Mouse (Mus musculus) hematopoietic stem cell, adult 5-6 weeks (primary cell): ENCODE results near the gene Mcidas. TPM values are rescaled to one million over a fixed set of nuclear protein-coding genes. Genes with fewer than 3 reads are reported as not detected.

Experiments used
- ATAC-seq, 2 experiments: fragments of 125-278 bp in 1 of 2; replicated peaks in 1 of 2; 2 replicates each; pipeline ENCODE4 v1.8.0; 2016 to 2017; ENCODE audit warnings: inconsistent platforms in 2 of 2, mild to moderate bottlenecking in 2 of 2, moderate number of reproducible peaks in 2 of 2, low read depth in 1 of 2, moderate TSS enrichment in 1 of 2; ENCODE audit not compliant: low FRiP score in 2 of 2, poor library complexity in 2 of 2, severe bottlenecking in 2 of 2, insufficient read depth in 1 of 2, low TSS enrichment in 1 of 2
- total RNA-seq: library from RNA; stranded (forward); fragments of 172-1452, 232-1000 nt; gene quantifications from 2 replicates; pipeline ENCODE4 v1.2.3, GENCODE M21; 2017

Mcidas gene
- total RNA-seq: not detected in 2 replicates

DNA sequence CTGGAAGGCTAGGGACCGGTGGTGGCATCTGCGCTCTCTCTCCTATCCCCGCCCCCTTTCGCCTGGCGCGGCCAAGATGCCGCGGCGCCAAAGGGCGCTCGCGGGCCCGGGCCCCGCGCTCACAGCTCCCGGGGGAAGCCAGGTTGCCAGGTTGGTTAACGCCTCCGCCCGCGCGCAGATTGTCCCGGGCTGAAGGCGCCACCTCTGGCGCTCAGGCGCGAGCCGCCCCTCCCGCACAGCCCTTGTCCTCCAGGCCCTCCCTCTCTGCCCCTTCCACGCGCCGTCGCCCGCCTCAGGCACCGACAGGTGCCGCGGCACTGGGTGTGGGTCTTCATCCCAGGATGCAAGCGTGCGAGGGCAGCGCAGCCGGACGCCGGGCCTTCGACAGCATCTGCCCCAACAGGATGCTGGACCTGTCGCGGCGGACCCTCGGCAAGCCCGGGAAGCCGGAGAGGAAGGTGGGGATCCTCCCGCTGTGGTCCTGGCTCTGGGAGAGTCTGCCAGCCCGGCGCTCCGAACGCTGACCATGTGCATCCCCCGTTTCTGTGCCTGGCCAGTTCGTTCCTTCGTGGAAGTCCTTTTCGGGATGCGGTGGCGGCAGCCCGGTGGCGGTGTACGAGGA, at the start of gene Mcidas:
TSS of gene Mcidas (plus strand) at position 315 of the 622 bp plus-strand sequence.
- no peak for ATAC-seq

DNA sequence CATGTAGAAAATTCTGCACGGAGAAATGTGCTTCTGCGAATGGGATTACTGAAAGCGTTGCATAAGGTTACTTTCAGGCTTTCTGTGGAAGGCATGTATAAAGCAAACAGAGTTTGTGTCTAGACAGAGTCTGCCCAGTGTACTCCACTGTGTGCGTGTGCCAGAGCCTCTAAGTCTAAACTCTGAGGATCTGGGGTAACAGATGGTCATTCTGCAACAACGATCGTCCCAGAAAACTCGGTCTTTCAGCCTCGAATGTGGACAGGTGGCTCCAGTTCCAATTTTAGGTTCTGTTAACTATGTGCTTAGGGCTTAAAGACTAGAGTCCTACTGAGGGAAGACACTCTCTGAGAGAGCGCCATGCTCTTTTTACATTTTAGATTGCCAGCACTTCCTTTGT, 48.3 kb upstream of the Mcidas start:
- ATAC-seq: no peak

DNA sequence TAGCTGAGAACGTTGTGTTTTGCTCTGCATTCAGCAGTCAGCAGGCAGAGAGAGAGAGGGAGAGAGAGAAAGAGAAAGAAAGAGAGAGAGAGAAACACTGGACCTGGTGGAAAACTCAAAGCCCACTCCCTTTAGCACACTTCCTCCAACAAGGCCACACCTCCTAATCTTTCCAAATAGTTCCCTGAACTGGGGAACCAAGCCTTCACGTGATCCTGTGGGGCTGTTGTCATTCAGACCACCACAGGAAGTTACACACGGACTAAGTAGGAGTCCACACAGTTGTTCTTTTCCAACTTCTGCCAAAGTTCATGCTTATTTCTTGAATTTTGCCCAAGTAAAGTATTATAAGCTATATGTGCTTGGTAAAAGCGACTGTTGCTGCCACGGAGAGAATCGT, 47.7 kb upstream of the Mcidas start:
- ATAC-seq: peak; percentile 46 to 80; a peak in 2 of 4 replicates

DNA sequence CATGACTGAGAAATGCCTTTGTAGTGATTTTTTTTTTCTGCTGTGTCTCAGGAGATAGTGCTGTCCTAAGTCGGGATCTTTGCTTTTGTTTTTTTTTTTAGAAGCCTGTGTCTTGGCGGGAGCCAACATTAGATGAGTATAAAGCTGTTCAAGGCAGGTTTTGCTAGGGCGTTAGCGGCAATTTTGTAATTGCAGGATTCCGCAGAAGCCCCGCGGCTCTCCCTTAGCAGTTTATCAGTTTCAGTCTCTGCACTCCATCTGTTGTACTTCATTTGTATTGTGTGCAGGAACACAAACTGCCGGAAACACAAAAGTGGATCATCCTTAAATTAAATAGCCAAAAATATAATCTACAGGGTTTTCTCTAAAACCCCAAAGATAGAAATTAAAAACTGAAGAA, 39.6 kb upstream of the Mcidas start:
- ATAC-seq: no peak

DNA sequence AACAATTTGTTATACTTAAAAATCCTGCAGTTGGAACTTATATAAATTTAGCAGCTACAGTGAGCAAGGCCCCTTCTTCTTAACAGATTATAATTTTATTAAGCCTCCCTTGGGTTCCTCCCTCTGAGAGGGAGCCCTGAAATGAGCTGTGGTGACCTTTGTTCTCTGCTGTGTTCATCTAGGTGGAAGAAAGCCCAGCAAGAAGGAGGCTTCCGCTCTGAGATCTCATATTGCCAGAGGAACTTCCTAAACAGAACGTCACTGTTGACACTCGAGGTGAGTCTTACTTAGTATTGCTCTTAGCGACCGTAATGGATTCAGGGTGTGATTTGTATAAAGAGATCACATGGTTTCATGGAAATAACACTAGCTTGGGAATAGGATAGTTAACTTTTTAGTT, 30.6 kb upstream of the Mcidas start:
- no peak for ATAC-seq

DNA sequence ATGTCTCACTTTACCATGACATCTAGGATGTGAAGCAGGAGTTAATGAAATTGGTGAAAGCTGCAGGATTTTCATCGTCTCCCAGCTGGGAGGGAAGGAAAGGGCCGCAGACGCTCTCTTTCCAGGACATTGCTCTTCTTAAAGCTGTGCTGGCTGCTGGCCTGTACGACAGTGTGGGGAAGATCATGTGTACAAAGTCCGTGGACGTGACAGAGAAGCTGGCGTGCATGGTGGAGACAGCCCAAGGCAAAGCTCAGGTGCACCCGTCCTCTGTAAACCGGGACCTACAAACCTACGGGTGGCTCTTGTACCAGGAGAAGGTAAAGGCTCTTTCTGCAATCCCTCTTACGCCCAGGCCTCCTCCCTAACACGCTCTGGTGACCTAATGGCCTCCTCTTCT, 29.2 kb upstream of the Mcidas start:
- ATAC-seq: no peak

DNA sequence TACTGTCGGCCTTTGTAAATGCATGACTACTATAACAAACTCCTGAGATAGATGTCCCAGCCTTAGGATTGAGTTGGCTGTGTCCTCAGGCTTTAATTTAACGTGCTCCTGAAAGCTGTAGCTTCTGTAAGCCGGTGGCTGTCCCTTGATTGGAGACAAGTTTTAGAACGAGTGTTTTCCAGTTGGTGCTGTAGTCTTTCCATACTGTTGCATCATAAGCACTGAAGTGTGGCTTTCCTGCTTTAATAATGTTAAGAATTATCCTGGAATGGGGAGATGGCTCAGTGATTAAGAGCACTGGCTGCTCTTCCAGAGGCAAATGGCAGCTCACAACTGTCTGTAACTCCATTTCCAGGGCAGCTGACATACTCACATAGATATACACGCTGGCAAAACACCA, 26.4 kb upstream of the Mcidas start:
- ATAC-seq: no peak

DNA sequence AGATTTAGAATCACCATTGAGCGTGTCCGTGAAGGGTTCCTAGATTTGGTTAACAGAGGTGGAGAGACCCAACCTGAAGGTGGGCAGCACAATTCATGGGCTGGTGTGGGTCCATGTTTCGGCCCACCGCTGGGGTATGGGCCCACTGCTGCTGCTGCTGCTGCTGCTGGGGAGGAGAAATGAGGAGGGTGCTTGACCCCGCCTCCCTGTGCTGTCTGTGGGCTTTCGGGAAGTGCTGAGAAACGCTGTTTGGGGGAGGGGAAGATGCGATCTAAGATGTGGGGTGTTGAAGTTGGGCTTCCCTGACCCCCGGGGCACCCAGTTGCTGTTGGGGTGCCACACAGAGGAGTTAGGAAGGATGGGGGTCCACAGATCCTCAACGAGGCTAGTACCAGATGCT, 16.9 kb upstream of the Mcidas start:
- peak; percentile 68 to 73 for ATAC-seq

DNA sequence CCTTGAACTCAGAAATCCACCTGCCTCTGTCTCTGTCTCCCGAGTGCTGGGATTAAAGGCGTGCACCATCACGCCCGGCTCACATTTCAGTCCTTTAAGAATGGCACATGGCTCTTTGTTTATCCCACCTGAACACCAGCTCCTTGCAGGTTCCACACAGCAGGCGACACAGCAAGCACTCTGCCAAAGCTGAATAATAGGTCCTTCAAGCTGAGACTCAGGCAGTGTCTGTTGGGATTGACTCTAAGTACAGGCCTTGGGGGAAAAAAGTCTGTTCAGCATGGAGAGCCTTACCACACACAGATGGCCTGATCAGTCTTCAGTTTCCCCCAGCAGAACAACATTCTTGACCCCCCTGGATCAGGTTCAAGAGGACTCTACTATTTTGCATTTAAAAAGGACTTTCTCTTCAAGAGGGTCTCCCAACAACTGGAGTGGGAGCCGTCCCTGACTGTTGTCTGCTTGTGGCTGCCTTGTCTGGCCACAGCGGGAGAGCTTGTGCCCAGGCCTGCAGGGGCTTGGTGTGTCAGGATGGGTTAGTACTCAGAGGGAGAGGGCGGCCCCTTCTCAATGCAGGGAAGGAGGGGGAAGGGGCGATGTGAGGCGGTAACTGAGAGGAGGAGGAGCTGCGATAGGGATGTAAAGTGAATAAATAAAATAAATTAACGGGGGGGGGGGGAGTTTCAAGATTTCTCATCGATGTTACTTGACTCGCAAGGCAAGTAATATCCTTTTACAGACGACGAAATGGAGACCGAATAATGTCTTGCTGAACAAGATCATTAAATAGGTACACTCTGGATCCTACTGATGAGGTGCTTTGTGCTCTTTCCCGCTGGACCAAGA, 7.8 kb upstream of the Mcidas start:
- no peak for ATAC-seq

DNA sequence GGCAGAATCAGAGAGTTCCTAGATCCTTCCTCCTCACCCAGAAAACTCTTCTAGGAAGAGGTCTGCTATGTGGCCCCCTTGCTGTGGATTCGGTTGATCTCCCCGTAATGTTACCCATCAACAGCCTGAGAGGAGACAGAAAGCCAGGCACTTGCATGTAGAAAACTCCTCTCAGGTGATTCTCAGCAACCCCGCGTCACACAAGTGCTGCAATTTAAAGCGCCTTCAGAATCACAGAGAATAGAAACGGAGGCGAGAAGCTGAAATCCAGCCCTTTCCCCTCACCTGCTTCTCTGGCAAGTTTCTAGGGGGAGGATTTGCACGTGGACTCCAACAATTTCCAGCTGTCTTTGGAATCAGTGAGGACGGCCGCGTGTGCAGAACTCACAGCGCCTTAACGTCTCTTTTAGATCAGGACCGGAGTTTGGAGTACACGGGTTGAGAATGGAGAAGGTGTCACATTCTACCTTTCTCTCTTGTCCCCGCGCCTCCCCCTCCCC, 7.1 kb upstream of the Mcidas start:
- no peak for ATAC-seq

DNA sequence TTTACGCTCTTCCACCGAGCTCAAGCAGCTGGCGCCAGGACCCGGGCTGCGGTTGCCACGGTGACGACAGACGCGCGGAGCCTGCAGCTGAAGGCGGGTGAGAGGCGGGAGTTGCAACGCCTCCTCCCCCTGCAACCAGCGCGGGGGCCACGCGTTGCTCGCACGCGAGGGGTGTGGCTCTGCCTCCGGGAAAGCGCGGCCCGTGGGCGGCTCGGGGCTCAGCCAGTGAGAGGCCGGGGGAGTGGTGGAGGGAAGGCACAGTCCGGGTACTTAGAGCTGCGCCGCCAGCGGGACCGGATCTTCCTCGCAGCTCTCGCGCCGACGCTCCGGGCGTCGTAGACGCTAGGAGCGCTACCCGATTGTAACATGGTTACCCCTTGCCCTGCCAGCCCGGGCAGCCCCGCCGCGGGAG, 6.1 kb upstream of the Mcidas start, which contains the start of gene Ccno:
TSS of gene Ccno (plus strand) at position 271 of the 412 bp plus-strand sequence.
- ATAC-seq: peak; percentile 92

DNA sequence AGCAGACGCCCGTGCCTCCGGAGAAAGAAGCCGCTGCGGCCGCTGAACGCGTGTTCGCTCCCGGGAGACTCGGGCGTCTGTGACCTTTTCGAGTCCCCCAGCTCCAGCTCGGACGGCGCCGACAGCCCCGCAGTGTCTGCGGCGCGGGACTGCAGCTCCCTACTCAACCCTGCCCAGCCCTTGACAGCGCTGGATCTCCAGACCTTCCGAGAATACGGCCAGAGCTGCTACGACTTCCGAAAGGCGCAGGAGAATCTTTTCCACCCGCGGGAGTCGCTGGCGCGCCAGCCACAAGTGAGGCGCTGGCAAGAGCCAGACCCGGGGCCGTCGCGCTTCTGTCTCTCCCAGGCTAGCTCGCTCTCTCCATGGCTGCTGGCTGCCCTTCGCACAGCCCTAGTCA, 5.7 kb upstream of the Mcidas start:
- ATAC-seq: peak in 1 of 2 experiments; percentile 16; a peak in 1 of 4 replicates

DNA sequence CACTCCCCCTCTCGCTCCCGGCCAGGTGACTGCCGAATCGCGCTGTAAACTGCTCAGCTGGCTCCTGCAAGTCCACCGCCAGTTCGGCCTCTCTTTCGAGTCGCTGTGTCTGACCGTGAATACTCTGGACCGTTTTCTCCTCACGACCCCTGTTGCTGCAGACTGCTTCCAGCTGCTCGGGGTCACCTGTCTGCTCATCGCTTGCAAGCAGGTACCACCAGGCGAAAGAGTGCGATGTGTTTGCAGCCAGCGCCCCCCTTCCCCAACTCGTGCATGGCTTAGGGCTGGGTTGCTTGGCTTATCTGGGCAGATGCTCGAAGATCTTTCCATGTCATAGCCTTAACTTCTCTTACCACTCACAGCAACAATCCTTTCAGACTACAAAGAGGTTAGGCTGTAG, 4.8 kb upstream of the Mcidas start:
- ATAC-seq: no peak

DNA sequence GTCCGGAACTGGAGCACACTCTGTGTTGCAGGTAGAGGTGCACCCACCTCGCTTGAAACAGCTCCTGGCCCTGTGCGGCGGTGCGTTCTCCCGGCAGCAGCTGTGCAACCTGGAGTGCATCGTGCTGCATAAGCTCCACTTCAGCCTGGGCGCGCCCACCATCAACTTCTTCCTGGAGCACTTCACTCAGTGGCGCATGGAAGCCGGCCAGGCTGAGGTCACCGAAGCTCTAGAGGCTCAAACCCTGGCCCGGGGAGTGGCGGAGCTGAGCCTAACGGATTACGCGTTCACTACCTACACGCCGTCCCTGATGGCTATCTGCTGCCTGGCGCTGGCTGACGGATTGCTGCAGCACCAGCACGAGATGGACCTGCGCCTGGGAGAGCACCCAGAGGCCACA, 4.1 kb upstream of the Mcidas start:
- 0 out of 4 replicates have a peak, but pooled peaks of 1 of the 2 experiments have one; percentile 1 for ATAC-seq

DNA sequence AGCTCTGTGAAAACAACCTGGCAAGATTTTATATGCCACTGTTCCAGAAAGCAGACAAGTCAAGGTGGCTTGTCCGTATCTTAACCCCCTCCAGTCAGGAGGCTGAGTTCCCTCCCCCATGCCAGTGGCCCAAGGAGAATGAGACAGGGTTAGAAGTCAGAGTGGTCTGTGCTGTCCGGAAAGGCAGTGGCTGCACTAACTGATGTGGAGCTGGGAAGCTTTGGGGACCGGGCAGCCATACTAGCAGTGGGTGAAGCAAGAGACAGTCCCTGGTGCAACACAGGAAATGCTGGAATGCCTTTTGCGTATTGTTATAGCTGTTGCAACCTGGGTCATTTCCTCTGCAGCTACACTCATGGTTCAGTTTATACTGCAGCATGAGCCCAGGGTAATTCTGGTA, 3.3 kb upstream of the Mcidas start:
- no peak; a peak in 1 of 4 replicates for ATAC-seq

DNA sequence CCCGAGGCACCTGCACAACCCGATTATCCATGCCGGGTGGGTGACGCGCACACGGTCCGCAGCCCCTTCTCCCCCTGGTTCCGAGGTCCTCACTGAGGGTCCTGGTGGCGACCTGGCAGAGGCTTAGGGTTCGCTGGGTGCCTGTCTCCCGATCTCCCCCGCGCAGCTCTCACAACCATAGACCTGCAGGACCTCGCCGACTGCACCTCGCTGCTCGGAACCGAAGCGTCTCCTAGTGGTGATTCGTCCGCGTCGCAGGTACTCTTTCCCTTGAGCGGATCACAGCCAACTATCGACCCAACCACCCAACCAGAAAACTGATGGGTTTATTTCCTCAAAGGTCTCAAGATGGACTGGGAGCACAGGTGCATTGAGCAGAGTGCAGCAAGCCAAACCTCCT, 546 bp downstream of the Mcidas start:
- peak; percentile 58 to 62 for ATAC-seq

DNA sequence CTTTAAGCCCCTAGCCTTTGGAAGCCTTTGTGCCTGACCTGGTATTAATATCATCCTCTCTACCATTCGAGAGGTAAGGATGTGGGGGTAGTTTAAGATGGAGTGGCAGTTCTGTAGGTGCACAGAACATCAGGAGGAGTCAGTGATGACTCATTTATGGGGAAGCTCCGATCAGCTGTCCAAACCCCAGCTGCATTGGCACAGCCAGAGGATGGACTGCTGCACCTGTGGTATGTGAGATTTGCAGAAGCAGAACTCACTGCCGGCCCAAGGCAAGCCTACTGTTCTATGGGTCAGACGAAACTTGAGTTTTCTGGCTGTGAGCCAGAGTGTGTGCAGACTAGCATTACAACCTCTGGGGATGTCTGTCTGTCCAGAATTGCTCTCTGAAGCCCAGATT, 2.8 kb downstream of the Mcidas start:
- ATAC-seq: no peak

DNA sequence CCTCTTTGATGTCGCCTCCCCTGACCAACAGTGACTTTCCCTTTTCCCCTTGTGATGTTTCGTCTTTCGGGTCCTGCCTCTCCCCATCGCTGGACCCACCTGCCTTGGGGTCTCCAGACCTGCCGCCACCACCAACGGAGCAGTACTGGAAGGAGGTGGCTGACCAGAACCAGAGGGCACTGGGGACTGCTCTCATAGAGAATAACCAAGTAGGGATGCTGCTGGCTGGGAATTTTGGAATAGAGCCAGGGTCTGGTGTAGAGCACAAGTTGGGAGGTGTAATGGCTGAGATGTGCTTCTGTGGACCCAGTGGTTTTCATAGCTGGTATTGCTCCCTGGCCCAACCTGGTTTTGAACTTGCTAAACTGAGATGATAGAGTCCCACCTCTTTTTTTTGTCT, 3.7 kb downstream of the Mcidas start:
- ATAC-seq: no peak
